In genomic region chr1:37350886-37351651, GRCm38 (mm10) we compare ENCODE assay signal across 8 mouse cellular contexts. TPM values are rescaled to one million over a fixed set of nuclear protein-coding genes. Genes with fewer than 3 reads are reported as not detected.
DNase-seq lines count a peak whose midpoint lies in the region; ATAC-seq lines count a peak whose summit lies in the region.

No protein-coding gene starts in this region.

- WGBS in forebrain, embryonic 16.5 days, result 48% methylated on average over 7 of the region's 7 CpGs
- 56% methylated on average over 7 of the region's 7 CpGs for WGBS in midbrain, embryonic 14.5 days

- no peaks in the 10 kb centered on the region for H3K27me3 ChIP-seq in forebrain, embryonic 16.5 days (replicated peaks; ENCODE audit: control insufficient read depth, insufficient read depth, low read length)
- H3K27me3 ChIP-seq in midbrain, embryonic 14.5 days (ENCODE audit: control insufficient read depth, insufficient read depth, low read length), result no peaks in the 10 kb centered on the region

- no peak overlapping the region for H3K4me3 ChIP-seq in forebrain, embryonic 16.5 days (replicated peaks; ENCODE audit: low read length)
- no peak overlapping the region for H3K4me3 ChIP-seq in midbrain, embryonic 14.5 days (replicated peaks; ENCODE audit: low read depth, low read length)

- no peaks in the 10 kb centered on the region for H3K36me3 ChIP-seq in forebrain, embryonic 16.5 days (ENCODE audit: control insufficient read depth, insufficient read depth)
- no peaks in the 10 kb centered on the region for H3K36me3 ChIP-seq in midbrain, embryonic 14.5 days (ENCODE audit: control insufficient read depth, insufficient read depth, low read length)

- H3K9me3 ChIP-seq in forebrain, embryonic 16.5 days (ENCODE audit: control insufficient read depth, low read length), result no peaks in the 10 kb centered on the region
- H3K9me3 ChIP-seq in midbrain, embryonic 14.5 days (ENCODE audit: control insufficient read depth, low read length), result no peaks in the 10 kb centered on the region

- intact Hi-C loops in heart, postnatal 14 days (cut with DNase I), result loop anchor here (5.0 kb wide), 1 partner anchor 49 kb away; no protein-coding TSS in a partner anchor

- peak; percentile 30 for DNase-seq in heart, postnatal 4 days
- no peak for DNase-seq in heart, postnatal 14 days
- DNase-seq in layer of hippocampus, adult 9-10 months (ENCODE audit: low spot score), result peak; percentile 65
- peak; percentile 9 for DNase-seq in midbrain, embryonic 14.5 days
- DNase-seq in thymus, postnatal 25 days, result no peak
- DNase-seq in adrenal gland, postnatal 4 days (ENCODE audit: low spot score in 2 of 2), result no peak

- no peak overlapping the region for H3K9ac ChIP-seq in forebrain, embryonic 16.5 days (replicated peaks; ENCODE audit: low read depth, low read length)
- no peak overlapping the region for H3K9ac ChIP-seq in midbrain, embryonic 14.5 days (replicated peaks; ENCODE audit: low read length)

- H3K4me1 ChIP-seq in forebrain, embryonic 16.5 days (replicated peaks; ENCODE audit: control insufficient read depth, insufficient read depth, low read length), result peaks cover 9% of the 10 kb centered on the region
- H3K4me1 ChIP-seq in midbrain, embryonic 14.5 days (ENCODE audit: control insufficient read depth, insufficient read depth, low read length), result 0 out of 2 replicates have a peak, but pooled peaks cover 3% of the 10 kb centered on the region

- no peak overlapping the region for H3K27ac ChIP-seq in forebrain, embryonic 16.5 days (ENCODE audit: low read length)
- H3K27ac ChIP-seq in midbrain, embryonic 14.5 days (replicated peaks; ENCODE audit: low read depth, low read length), result no peak overlapping the region

- ATAC-seq in forebrain, embryonic 16.5 days, result peak; percentile 64
- ATAC-seq in midbrain, embryonic 14.5 days (ENCODE audit: low FRiP score, low TSS enrichment), result no peak
- no peak for ATAC-seq in cerebellum, adult (ENCODE audit: insufficient number of reproducible peaks, low FRiP score, low TSS enrichment)

- no peak overlapping the region for H3K4me2 ChIP-seq in forebrain, embryonic 16.5 days (ENCODE audit: low read length)
- no peak overlapping the region for H3K4me2 ChIP-seq in midbrain, embryonic 14.5 days (ENCODE audit: low read length)

RNA-seq across cellular contexts. Expression of gene Inpp4a, which starts 51.4 kb away (rescaled TPM):
- 10 to 100 TPM; 17.2 to 18.7 TPM for total RNA-seq in heart, postnatal 4 days (2021)
- total RNA-seq in heart, postnatal 14 days (2021), result 10 to 100 TPM; 17.2 to 17.3 TPM
- polyA plus RNA-seq in forebrain, embryonic 16.5 days (2015; fragmentation: Nextera tagmentation; extraction: Ambion mirVana), result 57.5 and 65.2 TPM in 2 replicates
- polyA plus RNA-seq in midbrain, embryonic 14.5 days (2014; fragmentation: Nextera tagmentation; extraction: Ambion mirVana), result 68.1 and 83.4 TPM in 2 replicates
- total RNA-seq in adrenal gland, postnatal 4 days (2021), result 10 to 100 TPM; 25.1 to 29.7 TPM

Comparison
In these comparisons a context has a peak if more than half of its experiments do, and no peak if none do; other contexts are left out.
1. DNase-seq: peak in heart, postnatal 4 days (single experiment), layer of hippocampus, adult 9-10 months (single experiment) and midbrain, embryonic 14.5 days (single experiment); none in heart, postnatal 14 days (0 of 2), thymus, postnatal 25 days (single experiment) and adrenal gland, postnatal 4 days (0 of 2).